Mouse (Mus musculus): Measurements from ENCODE around the gene Cpm.

Gene Cpm

DNA sequence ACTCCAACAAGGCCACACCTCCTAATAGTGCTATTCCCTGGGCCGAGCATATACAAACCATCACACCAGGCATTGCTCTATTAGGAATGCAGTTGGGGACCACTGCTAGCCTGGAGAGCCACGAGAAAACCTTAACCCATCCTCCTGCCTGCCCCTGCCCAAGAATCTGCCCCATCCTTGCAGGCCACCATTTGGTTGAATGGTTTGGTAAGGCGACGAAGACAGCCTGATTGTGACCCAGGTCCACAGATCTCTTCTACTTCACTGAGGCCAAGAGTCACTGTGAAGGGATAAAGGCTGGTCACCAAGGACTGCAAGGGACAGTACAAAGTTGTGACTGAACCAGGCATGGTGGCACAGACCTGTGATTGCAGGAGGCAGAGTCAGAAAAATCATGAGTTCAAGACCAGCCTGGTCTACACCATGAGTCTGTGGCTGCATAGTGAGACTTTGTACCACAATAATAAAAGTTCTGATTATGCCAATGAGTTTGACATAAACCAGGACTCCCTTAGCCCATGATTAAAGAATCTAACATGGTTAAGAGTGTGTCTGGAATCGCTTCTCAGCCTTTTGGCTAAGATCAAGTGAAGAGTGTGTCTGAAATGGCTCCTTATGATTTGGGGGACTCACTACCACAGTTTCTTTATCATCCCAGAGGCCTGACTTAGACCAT, 17.3 kb downstream of the Cpm start:
- no peak for DNase-seq (ENCODE audit: low spot score in 2 of 2)

DNA sequence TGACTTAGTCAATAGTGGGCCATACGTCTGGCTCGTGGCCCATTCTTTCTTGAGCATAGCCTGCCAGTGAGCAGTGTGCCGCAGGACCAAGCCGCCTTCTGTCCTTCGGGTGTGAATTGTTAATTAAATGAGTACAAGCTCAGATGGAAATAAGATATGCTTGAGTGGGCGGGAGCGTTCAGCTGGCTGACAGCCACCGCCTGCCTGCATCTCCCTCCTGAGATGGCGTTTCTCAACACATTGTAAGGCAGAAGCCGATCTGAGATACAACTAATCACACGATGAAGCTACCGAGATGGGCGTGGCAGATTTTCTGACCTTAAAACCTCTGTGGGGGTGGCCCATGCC, 17.8 kb downstream of the Cpm start:
- peak; percentile 59 to 63 for DNase-seq (ENCODE audit: low spot score in 2 of 2)

DNA sequence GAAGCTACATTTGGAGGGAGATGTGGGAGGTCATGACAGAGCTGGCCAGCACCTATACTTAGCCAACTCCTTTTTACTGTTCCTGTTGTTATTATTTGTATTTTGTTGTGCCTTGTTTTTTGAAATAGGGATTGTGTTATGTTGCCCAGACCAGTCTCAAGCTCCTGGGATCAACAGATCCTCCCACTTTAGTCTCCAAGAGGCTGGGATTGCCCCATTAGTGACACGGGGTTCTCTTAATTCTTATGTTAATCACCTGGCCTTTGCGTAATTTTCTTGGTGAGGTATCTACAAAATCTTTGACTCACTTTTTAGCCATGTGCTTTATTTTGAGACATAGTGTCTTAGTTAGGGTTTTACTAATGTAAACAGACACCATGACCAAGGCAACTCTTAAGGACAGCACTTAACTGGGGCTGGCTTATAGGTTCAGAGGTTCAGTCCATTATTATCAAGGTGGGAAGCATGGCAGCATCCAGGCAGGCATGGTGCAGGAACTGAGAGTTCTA, 18.7 kb downstream of the Cpm start:
- no peak for DNase-seq (ENCODE audit: low spot score in 2 of 2)

DNA sequence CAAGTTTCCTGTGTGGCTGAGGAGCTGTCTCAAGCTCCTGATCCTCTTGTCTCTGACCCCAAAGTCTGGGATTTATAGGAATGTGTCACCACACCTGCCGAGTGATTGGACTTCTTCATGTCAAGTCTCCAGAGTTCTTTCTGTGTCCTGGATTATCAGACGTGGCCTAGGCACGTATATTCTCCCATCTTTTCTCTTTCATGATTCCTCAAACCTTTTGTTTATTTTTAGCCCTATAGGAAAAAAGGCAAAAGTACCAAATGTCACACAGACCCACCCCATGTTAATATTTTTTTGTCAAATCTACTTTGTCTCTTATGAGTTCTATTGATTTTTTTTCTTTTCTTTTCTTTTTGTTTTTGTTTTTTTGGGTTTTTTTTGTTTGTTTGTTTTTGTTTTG, 19.3 kb downstream of the Cpm start:
- no peak for DNase-seq (ENCODE audit: low spot score in 2 of 2)

DNA sequence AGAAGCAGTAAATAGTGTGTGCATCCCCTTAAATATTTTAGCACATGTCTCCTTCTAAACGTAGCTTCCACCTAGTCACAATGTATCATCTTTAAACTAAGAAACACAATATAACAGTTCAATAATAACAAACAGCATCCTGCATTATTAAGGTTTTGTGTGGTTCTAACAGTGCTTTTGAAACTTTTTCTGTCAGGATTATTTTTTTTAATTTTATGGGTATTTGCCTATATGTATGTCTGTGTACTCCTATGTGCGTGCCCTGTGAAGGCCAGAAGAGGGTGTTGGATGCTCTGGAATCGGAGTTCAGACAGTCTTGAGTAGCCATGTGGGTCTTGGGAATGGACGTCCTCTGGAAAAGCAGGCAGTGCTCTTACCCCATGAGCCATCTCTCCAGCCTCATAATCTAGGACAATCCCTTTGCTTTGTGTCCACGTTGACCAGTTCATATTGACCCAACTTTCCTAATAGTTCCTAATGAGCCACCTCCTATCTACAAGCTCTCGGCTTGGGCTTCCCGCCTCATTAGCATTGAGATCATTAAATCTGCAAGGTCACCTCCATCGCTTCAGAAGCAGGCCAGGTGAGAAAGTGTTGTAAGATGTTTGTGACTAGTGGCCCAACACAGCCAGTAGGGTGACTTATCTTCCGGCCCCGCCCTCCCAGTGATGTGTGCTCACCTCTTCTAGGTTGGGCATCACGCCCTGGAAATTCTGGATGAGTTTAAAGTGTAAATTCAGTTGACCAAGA, 20.2 kb downstream of the Cpm start:
- no peak for DNase-seq (ENCODE audit: low spot score in 2 of 2)

DNA sequence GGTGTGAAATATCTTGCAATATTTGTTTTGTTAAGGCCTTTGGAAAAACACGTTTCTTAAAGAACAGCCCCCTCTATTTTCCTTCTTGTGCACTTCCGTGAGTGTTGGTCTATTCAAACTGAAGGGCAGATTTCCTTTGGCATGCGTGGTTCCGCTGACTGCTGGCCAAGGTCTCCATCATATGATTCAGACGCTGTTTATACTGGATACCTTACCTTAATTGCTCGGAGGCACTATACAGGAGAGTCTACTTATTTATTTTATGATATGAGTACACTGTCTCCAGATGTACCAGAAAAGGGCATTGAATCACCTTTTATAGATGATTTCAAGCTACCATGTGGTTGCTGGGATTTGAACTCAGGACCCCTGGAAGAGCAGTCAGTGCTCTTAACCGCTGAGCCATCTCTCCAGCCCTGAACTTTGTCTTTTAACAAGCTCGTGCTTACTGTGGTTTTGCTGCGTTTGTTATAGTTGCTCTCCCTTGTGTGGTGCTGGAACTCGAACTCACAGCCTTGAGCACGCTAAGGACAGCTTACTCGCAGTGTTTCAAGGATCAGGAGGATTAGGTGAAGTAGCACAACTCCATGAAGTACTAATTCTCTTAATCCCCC, 20.8 kb downstream of the Cpm start:
- DNase-seq (ENCODE audit: low spot score in 2 of 2) = no peak

DNA sequence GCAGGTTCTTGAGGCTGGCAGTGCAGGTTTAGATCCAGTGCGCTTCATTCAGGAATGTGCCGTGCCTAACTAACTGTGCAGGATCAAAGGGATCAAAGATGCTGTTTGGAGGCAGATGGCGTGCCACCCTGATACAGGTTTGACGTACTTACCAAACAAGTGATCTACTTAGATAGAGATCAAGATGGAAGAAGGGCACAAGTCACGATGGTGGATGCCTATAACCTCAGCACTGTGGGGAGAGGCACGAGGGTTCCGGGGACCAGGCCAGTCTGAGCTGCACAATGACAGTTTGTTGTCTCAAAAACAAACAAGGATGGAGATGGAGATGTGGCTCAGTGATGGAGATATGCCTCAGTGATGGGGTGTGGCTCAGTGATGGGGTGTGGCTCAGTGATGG, 21.4 kb downstream of the Cpm start:
- DNase-seq (ENCODE audit: low spot score in 2 of 2) = no peak

DNA sequence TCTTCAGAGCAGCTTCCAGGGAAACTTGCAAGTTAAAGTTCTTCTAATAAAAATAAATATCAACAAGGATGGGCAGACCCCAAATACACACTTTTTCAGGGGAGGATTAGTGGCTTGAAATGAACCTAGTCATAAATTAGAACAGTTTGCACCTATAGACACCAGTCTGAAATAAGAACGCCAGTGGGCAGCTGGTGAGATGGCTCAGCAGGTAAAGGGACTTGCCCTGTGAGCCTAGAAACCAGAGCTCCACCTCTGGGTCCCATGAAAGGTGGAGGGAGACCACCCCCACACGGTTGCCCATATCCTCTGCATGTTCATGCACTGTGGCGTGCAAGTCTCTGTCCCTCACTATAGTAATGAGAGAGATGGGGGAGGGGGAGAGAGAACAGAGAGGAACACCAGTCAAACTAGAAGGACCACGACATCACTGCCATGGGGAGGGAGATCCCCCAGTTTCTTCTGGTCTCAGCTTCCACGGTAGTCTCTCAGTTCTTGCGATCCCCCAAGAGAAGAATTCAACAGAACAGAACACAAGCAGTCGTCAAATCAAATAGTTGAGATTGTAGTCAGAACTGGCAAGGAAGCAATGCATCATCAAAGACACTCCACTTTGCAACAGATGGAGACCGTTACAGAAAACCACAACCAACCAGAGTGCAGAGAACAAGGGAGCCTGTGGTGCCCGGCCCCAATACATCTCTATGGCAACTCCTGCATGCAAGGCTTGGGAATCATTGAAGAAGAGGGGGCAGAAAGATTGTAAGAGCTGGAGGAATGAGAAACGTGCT, 22.5 kb downstream of the Cpm start:
- peak; percentile 26 to 45 for DNase-seq (ENCODE audit: low spot score in 2 of 2)

DNA sequence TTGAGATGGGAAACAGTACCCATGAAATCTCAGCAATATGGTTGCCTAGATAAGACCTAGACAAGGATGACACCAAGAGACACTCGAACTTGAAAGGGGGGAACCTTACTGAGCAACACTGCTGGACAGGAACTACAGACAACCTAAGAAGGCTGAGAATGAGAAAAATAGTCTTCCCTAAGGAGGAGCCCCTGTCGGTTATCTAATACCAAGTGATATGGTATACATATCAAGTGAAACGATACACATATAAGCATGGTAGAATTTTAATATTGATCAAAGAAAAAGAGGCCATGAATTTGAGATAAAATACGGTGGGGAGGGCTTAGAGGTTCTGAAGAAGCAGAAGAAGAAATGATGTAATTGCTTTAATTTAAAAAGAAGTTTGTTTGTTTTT, 23.1 kb downstream of the Cpm start:
- no peak for DNase-seq (ENCODE audit: low spot score in 2 of 2)

DNA sequence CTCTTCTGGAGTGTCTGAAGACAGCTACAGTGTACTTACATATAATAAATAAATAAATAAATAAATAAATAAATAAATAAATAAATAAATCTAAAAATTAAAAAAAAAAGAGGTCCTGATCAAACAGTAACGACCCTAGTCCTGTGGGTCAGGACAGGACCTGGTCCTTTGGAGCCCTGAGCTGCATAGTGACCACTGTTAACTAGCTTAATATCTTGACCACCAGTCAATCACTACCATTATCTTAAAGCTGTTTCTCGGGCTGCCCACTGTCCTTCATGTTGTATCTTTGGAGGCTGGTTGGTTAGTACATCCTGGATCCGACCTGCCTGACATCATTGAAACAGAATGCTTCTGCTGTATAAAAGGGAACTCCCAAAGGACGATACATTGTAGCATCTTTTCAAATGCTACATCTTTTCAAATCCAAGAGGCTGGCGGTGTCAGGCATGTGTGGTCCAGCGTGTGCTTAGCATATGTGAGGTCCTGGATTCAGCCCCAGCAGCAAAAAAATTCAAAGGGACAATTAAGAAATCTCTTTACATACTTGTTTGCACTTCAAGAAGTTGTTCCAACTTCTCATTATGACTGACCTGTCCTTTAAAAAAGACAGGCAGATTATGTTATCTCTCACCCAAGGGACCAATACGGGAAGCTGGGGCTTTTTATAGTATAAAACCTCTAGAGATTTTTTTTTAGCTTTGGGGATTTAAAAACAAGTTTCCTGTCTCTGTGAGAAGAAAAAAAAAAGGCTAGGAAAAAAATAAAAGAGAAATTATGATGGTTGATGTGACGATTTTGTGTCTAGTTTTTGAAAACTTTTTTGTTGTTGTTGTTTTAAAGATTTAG, 23.9 kb downstream of the Cpm start:
- no peak for DNase-seq (ENCODE audit: low spot score in 2 of 2)

DNA sequence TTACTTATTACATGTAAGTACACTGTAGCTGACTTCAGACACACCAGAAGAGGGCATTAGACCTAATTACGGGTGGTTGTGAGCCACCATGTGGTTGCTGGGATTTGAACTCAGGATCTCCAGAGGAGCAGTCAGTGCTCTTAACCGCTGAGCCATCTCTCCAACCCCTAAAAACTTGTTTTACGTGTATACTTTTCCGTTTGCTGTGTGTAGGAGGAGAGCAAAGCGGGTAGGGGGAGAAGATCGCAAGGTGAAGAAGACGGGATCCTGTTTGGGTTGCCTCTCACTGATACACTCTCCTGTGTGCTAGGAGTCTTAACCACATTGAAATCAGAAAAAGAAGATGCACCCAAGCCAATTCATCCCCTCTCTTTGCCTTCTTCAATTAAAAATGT, 24.5 kb downstream of the Cpm start:
- no peak for DNase-seq (ENCODE audit: low spot score in 2 of 2)

DNA sequence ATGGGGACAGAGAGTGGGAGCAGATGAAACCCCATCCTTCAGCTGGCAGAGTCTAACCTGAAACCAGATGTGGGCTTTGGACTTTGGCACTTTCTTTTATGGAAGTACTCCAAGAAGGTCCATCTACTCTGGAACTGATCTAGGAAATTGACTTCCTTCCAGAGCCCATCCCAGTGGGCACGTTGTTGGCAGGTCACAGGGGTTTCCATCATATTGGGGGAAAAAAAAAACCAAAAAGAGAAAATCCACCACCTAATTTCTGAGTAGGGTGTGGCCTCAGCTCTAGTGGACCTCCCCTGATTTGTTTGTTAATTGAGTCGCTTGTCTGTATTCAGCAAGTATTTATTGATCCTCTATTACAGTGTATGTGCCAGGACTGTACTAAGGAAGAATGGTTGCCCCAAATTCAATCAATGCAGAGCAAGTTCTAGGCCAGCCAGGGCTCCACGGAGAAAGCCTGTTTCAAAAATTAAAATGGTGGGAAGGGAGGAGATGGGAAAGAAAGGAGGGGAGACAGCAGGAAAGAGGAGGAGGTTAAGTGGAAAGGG, 25.4 kb downstream of the Cpm start:
- no peak for DNase-seq (ENCODE audit: low spot score in 2 of 2)

DNA sequence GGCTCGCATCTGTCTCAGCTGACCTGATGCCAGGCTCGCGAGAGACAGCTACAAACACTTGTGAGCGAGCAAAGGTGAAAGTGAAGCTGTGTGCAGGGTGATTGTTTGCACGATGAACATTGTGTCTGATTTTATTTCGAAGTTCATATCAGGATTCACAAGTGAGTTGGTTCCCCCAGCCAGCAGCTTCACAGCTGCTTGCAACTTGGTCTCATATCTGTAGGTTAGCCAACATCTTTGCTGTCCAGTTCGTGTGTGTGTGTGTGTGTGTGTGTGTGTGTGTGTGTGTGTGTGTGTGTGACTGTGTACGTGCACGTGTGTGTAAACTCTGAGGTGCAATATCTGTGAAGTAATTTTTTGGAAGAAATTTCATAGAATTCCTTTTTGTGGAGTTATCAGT, 26.2 kb downstream of the Cpm start:
- no peak for DNase-seq (ENCODE audit: low spot score in 2 of 2)

DNA sequence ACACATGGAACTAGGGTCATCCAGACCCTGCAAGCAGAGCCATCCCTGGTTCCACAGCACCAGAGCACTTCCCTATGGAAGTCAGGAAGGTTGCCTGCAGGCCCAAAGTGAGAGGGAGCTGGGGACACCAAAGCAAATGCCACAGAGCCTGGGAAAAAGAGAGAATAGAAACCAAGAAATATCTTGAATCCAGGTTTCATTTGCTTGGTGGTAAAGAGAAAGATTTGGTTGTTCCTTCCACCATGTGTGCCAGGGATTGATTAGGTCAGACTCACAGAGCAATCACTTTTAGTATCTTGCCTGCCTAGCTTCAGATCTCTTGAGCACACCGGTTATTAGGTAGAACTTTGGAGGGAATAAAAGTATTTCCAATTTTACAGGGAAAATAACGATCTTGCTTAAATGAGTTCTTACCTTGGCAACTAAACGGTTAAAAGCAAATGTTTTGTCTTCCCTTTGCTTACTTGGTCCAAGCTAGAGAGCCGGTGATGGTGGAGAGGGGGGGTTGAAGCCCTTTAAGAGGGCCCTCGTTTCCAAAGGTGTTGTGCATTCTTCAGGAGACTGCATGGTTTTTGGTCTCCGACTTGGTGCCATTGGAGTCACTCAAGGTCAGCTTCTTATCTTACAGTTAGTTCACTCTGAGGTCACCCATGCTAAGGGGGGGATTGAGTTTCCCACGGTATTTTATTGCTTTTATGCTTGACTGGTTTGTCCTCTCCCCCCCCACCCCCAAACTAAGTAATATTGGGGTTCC, 26.8 kb downstream of the Cpm start:
- DNase-seq (ENCODE audit: low spot score in 2 of 2) = no peak

DNA sequence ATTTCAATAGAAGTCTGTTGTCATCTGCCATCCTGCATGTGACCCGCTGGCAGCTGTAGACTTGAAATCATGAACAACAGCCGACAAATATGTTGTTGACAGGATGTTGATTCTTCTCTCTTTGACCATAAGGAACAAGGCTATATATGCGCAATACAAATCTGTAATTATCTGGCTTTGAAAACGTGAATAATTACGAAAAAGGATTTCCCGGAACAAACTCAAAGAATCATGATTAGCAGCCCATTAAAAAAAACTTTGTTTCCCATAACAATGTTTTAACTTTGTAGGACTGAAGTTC, 27.3 kb downstream of the Cpm start:
- DNase-seq (ENCODE audit: low spot score in 2 of 2) = no peak

DNA sequence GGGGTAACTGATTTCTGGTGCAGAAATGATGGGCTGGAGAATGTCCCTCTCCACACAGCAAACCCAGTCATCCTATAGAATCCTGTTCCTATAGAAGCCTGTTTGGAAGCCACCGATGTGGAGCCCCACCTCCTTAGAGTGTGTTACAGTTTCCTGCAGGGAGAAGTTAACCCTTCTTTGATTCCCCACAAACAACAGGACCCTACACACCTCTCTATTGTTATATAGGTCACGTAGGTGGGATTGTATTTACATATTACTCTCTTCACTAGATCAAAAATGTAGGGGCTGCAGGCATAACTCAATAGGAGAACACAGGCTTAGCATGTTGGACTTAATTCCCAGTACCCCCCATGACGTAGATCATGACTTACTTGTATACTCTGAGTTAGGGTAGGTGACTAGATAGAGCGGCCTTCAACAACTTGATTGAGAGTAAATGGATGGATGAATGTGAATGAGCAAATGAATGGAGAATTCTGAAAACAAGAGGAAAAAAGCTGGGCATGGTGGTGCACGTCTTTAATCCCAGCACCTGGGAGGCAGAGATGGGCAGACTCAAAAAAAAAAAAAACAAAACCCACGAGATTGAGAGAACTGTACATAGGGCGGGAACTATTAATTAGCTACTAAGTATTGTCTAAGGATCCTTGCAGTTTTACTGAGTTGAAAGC, 27.8 kb downstream of the Cpm start:
- no peak for DNase-seq (ENCODE audit: low spot score in 2 of 2)

DNA sequence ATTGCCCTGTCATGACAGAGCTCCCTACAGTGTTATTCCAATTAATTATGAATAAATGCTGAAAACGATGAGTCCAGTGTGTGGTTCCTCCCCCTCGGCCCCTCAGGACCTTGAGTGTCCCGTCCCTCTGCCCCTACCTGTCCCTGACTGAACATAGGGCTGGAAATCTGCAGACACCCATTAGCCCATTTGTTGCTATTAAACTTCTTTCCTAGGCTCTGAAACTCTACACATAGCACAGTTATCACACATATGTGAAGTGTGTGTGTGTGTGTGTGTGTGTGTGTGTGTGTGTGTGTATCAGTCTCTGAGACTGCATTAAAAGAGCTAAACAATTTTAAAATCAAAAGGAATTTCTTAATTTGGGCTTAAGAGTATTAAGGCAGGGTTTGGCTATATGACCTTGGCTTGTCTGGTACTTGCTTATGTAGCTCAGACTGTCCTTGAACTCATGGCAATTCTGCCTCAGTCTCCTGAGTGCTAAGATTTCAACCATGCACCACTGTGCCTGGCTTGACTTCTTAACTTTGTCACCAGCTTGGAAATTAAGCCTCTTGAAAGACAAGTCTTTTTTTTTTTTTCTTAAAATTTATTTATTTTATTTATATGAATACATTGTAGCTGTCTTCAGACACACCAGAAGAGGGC, 28.5 kb downstream of the Cpm start:
- no peak for DNase-seq (ENCODE audit: low spot score in 2 of 2)

DNA sequence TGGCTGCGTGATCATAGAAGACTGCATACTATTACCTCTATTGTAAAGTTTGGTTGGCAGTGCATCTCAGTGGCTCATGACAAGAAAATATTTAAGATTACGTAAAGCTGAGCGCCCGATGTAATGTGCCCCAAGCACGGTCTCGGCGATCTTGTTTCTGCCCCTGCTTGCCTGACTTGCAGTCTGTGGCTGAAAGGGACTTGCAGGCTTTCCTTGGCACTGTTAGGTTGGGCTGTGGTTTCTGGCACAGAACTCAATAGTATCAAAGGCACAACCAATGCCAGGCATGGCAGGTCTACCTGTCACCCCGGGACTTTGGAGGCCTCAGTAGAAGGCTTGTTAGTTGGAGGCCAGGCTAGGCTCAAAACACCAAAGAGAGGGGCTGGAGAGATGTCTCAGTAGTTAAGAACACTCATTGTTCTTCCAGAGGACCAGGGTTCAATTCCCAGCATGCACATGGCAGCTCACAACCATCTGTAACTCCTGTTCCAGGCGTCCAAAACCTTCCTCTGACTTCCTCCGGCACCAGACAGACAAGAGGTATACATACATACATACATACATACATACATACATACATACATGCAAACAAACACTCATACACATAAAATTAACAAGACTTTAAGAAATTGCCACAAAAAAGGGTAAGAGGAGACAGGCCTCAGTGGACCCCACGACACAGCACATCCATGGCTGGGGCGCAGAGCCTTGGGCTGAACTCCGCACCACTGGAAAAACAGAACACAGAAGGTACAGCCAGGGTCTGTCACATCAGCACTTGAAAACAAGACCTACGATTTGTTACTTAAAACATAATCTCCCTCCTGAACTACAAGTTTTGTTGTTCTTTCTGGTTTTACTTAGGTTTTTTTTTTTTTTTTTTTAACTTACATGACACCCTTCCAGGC, 29.5 kb downstream of the Cpm start:
- DNase-seq (ENCODE audit: low spot score in 2 of 2) = no peak
